Mouse (Mus musculus) ES-Bruce4 (cell line): ENCODE results near the gene Irx3.

Experiments
- CTCF ChIP-seq: IDR thresholded peaks from one replicate; pipeline ENCODE4 v1.8.1; 2011; ENCODE audit warnings: low read depth, low read length
- POLR2A ChIP-seq: IDR thresholded peaks from one replicate; pipeline ENCODE4 v1.8.1; 2011; ENCODE audit warnings: low read length; ENCODE audit not compliant: insufficient read depth

- TF ChIP-seq CTCF = no peak
- TF ChIP-seq POLR2A = no peak
Observed at GRCm38 (mm10) chr8:91818784-91819183, 16.9 kb upstream of the Irx3 start.
